Mouse (Mus musculus) C3H10T1/2 (cell line): ENCODE measurements around the gene Gid4. TPM values are rescaled to one million over a fixed set of nuclear protein-coding genes. Genes with fewer than 3 reads are reported as not detected.

Source experiments
- polyA plus RNA-seq, 2 experiments: library from polyadenylated mRNA; unstranded; fragments of >200 nt; fragmentation: generic; extraction: Trizol; gene quantifications; one replicate each; pipeline ENCODE4 v1.2.1; 2012; ENCODE audit warnings: missing spikeins in 2 of 2

Gene Gid4
- polyA plus RNA-seq = 1 to 10 TPM; 3.2 to 7.8 TPM

GRCm38 (mm10) chr11:60416963-60417716, at the start of gene Gid4:
Gid4 (plus strand) TSS chr11:60417145.

DNA sequence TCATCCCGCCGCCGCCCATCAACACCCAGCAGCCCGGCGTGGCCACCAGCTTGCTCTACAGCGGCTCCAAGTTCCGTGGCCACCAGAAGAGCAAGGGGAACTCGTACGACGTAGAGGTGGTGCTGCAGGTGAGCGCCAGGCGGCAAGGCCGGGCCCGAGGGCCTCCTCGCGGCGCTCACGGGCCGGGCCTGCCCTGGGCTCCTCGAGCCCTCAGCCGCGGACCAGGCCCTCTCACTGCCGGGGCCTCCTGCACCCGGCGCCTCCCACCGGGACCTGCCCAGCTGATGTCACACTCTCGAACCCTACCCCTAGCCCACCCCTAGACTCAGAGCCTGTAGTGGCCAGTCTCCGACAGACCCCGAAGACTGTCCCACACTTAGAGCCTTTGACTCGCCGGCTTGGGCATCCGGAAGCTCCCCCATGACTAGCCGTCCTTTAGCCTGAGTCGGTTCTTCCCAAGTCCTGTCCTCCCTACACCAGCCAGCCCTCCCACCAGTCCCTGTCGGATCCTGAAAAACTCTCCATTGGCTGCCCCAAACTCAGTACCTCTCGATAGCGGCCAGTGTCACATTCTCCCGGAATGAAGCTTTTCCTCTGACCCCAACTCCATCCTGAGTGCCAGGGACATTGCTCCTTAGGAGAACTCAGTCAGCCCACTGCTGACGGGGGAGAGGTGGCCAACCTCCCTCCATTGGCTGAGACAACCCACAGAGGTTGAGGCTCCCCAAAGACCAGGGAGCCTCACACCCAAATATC, 950 bp downstream of the Gid4 start, which contains the start of gene Atpaf2:
TSS of gene Atpaf2 (minus strand) at position 741 of the 756 bp plus-strand sequence.

DNA sequence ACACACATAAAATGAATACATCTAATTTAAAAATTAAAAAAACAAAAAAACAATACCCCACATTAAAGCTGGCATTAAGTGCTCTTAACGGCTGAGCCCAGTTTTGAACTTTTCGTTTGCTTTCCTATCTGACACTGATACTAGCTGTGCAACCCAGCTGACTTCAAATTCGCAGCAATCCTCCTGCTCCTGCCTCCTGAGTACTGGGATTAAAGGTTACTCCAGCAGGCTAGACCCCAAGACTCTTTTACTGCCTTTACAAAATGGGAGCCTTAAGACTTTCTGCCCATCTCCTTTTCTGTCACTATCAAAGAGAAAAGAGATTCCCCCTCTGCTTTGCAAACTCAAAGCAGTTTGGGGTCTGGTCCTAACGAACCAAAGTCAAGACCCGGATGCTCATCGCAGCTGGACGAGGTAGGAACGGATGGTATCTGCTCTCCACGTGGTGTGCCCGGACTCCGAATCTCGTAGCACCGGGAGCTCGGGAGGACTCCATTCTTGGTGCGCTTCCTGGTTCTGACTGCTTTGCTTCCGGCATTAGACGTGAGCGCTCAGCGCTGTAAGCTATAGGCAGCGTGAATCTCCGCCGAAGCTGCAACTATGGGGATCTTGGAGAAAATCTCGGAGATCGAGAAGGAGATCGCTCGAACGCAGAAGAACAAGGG, 37.3 kb downstream of the Gid4 start, which contains the start of gene Drg2:
TSS of gene Drg2 (plus strand) at position 512 of the 665 bp plus-strand sequence.

DNA sequence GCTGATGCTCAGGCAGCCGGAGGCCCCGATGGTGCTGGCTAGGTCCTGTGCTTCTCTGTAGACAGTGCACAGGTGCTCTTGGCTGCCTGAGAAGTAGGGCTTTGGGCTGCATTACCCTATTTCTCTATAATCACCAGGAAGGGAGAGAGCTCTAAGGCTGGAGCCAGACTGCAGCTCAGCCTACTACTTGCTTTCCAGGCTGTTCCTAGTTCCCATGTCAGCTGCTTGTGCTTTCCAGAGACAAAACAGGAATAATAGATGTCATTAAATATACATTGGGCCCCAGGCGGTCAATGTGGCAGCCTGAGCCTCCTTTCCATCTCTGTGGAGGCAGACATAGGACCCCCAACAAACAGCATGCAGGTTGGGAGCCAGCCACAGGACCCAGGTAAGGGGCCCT, 52.1 kb downstream of the Gid4 start, which contains the start of gene Myo15:
TSS of gene Myo15 (plus strand) at position 301 of the 400 bp plus-strand sequence.

Other genes starting within 250 kb of the Gid4 start
- gene Srebf1, start 194.6 kb upstream of the Gid4 start, polyA plus RNA-seq = 10 to 100 TPM; 10.1 to 40.5 TPM
- 10 to 100 TPM; 10.0 to 33.7 TPM for gene Tom1l2, start 64.2 kb upstream of the Gid4 start, polyA plus RNA-seq
- gene Drc3, start 63.8 kb upstream of the Gid4 start, polyA plus RNA-seq = under 1 TPM; 0.01 to 0.30 TPM
- gene Atpaf2, start 1.3 kb downstream of the Gid4 start, polyA plus RNA-seq = 10 to 100 TPM; 22.8 to 27.0 TPM
- 100 to 1,000 TPM in 1 of 2 experiments, 10 to 100 TPM in 1; 81.5 to 105 TPM for gene Drg2, start 37.4 kb downstream of the Gid4 start, polyA plus RNA-seq
- gene Myo15, start 52.2 kb downstream of the Gid4 start, polyA plus RNA-seq = under 1 TPM in 1 of 2 experiments, not detected in 1; 0.05 TPM
- 10 to 100 TPM in 1 of 2 experiments, 1 to 10 TPM in 1; 3.2 to 18.2 TPM for gene Alkbh5, start 119.2 kb downstream of the Gid4 start, polyA plus RNA-seq